Mouse (Mus musculus): ENCODE data around the gene Rasip1. TPM values are rescaled to one million over a fixed set of nuclear protein-coding genes. Genes with fewer than 3 reads are reported as not detected.

The Rasip1 gene
- total RNA-seq (2017) = 0.94 TPM in 1 of 2 replicates, not detected in the other

- no peak for ATAC-seq (replicated peaks in 1 of 2; ENCODE audit: insufficient read depth in 1 of 2, low FRiP score in 2 of 2, low TSS enrichment in 1 of 2, low read depth in 1 of 2, poor library complexity in 2 of 2, severe bottlenecking in 2 of 2)
Observed at GRCm38 (mm10) chr7:45627261-45627660, at the start of gene Rasip1. TSS of gene Rasip1 (plus strand) at chr7:45627488.

DNA sequence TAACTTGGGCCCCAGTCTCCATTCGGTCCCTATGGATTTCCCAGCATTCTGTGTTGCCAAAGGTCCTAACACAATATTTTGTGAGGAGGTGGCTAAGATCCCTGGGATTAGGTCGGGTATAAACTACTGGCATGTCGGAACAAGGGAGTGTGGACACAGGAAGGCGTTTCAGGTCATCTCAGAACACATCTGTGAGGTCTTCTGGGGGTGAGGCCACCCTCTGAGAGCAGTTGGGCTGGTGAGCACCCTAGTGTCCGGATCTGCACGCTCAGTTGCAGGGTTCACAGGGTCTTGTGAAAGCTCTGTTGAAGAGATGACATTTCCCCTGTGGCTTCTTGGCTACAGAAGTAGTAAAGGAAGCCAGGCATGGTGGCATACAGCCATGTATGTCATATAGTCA, 41.4 kb upstream of the Rasip1 start:
- no peak for ATAC-seq (replicated peaks in 1 of 2; ENCODE audit: insufficient read depth in 1 of 2, low FRiP score in 2 of 2, low TSS enrichment in 1 of 2, low read depth in 1 of 2, poor library complexity in 2 of 2, severe bottlenecking in 2 of 2)

- no peak for ATAC-seq (replicated peaks in 1 of 2; ENCODE audit: insufficient read depth in 1 of 2, low FRiP score in 2 of 2, low TSS enrichment in 1 of 2, low read depth in 1 of 2, poor library complexity in 2 of 2, severe bottlenecking in 2 of 2)
Observed at GRCm38 (mm10) chr7:45587631-45588592, 39.4 kb upstream of the Rasip1 start.

DNA sequence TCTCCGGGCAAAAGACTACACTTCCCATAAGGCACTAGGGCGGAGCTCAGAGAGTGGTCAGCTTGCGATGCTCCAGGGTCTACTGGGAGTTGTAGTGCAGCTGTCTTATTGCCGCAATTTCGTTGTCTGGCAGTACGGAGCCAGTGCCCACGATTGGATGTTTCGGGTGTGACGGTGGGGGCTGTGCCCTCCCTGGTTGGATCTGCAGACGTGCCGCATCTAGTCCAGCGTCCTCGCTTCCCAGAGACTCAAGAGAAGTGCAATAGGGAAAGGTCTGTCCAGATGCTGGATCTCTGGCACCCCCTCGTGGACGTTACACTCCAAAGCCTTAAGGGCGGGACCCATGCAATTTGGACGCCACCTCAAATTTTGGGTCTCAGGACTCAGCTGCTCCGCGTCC, 38.1 kb upstream of the Rasip1 start:
- peak; percentile 85 to 89 for ATAC-seq (replicated peaks in 1 of 2; ENCODE audit: insufficient read depth in 1 of 2, low FRiP score in 2 of 2, low TSS enrichment in 1 of 2, low read depth in 1 of 2, poor library complexity in 2 of 2, severe bottlenecking in 2 of 2)

GRCm38 (mm10) chr7:45589898-45590297, 37.4 kb upstream of the Rasip1 start:
- no peak for ATAC-seq (replicated peaks in 1 of 2; ENCODE audit: insufficient read depth in 1 of 2, low FRiP score in 2 of 2, low TSS enrichment in 1 of 2, low read depth in 1 of 2, poor library complexity in 2 of 2, severe bottlenecking in 2 of 2)

DNA sequence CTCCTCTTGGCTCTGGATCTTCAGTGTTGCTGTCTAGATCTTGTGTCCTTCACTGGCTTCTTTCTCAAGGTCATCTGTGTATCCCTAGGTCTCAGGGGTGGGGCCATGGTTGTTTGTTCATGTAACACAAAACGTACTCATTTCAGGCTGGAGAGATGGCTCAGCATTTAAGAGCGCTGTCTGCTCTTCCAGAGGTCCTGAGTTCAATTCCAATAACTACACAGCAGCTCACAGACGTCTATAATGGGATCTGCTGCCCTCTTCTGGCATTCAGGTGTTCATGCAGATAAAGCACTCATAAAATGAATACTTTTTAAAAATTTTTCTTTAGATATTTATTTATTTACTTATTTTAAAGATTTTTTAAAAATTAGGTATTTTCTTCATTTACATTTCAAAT, 36.4 kb upstream of the Rasip1 start:
- ATAC-seq (replicated peaks in 1 of 2; ENCODE audit: insufficient read depth in 1 of 2, low FRiP score in 2 of 2, low TSS enrichment in 1 of 2, low read depth in 1 of 2, poor library complexity in 2 of 2, severe bottlenecking in 2 of 2) = no peak

DNA sequence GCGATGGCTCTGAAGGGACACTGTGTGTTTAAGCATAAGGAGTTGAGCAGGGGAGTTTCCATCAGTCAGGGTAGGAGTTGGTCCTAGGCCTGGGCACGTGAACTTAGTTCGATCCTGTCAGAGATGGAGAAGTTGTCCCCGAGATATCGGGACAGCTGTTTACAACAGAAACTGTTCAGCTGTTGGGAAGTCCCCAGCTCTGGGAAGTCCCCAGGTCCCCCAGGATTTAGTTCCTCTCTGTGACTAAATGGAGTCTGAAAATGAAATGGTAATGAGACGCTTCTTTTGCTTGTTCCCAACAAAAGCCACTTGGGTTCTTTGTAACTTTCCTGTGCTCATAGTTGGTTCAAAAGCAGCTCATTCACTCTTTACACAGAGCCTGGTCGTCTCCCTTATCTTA, 35.4 kb upstream of the Rasip1 start:
- no peak for ATAC-seq (replicated peaks in 1 of 2; ENCODE audit: insufficient read depth in 1 of 2, low FRiP score in 2 of 2, low TSS enrichment in 1 of 2, low read depth in 1 of 2, poor library complexity in 2 of 2, severe bottlenecking in 2 of 2)

- peak; percentile 55 to 65 for ATAC-seq (replicated peaks in 1 of 2; ENCODE audit: insufficient read depth in 1 of 2, low FRiP score in 2 of 2, low TSS enrichment in 1 of 2, low read depth in 1 of 2, poor library complexity in 2 of 2, severe bottlenecking in 2 of 2)
Observed at GRCm38 (mm10) chr7:45593118-45593815, 34.0 kb upstream of the Rasip1 start.

GRCm38 (mm10) chr7:45595176-45595575, 32.1 kb upstream of the Rasip1 start:
- no peak for ATAC-seq (replicated peaks in 1 of 2; ENCODE audit: insufficient read depth in 1 of 2, low FRiP score in 2 of 2, low TSS enrichment in 1 of 2, low read depth in 1 of 2, poor library complexity in 2 of 2, severe bottlenecking in 2 of 2)

GRCm38 (mm10) chr7:45596107-45596506, 31.2 kb upstream of the Rasip1 start:
- no peak for ATAC-seq (replicated peaks in 1 of 2; ENCODE audit: insufficient read depth in 1 of 2, low FRiP score in 2 of 2, low TSS enrichment in 1 of 2, low read depth in 1 of 2, poor library complexity in 2 of 2, severe bottlenecking in 2 of 2)

- no peak for ATAC-seq (replicated peaks in 1 of 2; ENCODE audit: insufficient read depth in 1 of 2, low FRiP score in 2 of 2, low TSS enrichment in 1 of 2, low read depth in 1 of 2, poor library complexity in 2 of 2, severe bottlenecking in 2 of 2)
Observed at GRCm38 (mm10) chr7:45597013-45597412, 30.3 kb upstream of the Rasip1 start.

DNA sequence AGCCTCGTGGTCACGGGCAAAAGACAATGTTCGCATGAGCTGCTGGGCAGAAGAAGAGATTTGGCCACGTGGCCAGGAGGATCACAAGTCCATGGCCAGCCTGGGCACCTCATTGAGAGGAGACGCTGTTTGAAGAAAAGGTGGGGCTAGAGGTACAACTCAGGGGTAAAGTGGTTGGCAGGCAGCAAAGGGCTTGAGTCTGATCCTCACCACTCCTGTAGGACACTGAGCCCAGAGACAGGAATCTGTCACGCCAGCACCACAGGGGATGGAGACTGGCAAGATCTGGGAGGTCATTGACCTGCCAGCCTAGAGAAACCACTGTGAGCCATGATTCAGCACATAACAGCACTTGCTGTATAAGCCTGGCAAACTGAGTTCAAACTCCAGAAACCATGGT, 29.8 kb upstream of the Rasip1 start:
- no peak for ATAC-seq (replicated peaks in 1 of 2; ENCODE audit: insufficient read depth in 1 of 2, low FRiP score in 2 of 2, low TSS enrichment in 1 of 2, low read depth in 1 of 2, poor library complexity in 2 of 2, severe bottlenecking in 2 of 2)

GRCm38 (mm10) chr7:45598960-45599879, 28.1 kb upstream of the Rasip1 start:
- no peak for ATAC-seq (replicated peaks in 1 of 2; ENCODE audit: insufficient read depth in 1 of 2, low FRiP score in 2 of 2, low TSS enrichment in 1 of 2, low read depth in 1 of 2, poor library complexity in 2 of 2, severe bottlenecking in 2 of 2)

- ATAC-seq (replicated peaks in 1 of 2; ENCODE audit: insufficient read depth in 1 of 2, low FRiP score in 2 of 2, low TSS enrichment in 1 of 2, low read depth in 1 of 2, poor library complexity in 2 of 2, severe bottlenecking in 2 of 2) = no peak
Observed at GRCm38 (mm10) chr7:45605704-45606289, 21.5 kb upstream of the Rasip1 start.

DNA sequence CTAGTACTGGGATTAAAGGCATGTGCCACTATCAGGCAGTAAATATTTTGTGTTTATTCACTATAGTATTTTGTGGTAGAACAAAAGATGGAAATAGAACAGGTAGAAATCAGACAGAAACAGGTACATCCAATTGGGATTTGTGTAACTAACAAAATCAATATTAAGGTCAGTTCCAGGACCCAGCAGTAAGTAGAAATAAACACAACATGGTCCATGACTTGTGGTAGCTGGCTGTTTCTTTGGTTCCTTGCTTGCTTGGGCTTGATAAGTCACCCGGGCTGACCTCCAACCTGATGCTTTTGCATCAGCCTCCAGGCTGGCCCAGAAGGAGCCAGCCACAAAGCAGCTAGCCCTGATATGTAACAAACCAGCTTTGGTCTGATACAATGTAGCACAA, 17.8 kb upstream of the Rasip1 start:
- ATAC-seq (replicated peaks in 1 of 2; ENCODE audit: insufficient read depth in 1 of 2, low FRiP score in 2 of 2, low TSS enrichment in 1 of 2, low read depth in 1 of 2, poor library complexity in 2 of 2, severe bottlenecking in 2 of 2) = no peak

- no peak for ATAC-seq (replicated peaks in 1 of 2; ENCODE audit: insufficient read depth in 1 of 2, low FRiP score in 2 of 2, low TSS enrichment in 1 of 2, low read depth in 1 of 2, poor library complexity in 2 of 2, severe bottlenecking in 2 of 2)
Observed at GRCm38 (mm10) chr7:45616277-45616676, 11.0 kb upstream of the Rasip1 start.

DNA sequence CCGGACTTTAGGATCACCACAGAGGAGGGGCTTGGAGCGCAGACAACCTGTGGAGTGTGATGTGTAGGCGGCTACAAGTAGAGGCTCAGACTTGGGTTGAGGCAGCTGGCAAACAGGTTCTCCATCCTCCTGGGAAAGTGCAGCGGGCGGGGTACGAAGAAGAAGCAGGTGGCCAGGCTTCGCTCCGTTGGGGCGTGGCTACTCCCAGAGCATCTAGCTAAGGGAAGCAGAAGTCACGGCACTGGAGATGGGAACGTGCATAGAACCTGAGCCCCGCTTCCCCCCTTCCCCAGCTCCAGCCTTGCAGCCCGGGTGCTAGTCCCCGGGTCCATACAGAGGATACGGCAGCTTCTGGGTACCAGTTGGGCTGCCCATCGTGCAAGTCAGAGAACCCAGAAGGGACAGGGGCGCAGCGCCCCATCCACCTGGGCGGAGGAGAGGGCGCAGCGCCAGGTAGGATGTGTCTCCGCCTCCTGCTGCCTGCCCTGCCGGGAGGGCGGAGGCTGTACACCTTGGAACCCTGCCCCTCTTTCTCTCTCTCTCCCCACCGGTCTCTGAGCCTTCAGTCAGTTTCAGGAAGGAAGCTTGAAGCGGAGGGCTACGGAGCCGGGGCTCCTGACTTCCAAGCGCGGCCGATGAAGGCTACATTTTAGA, 10.1 kb upstream of the Rasip1 start, which contains the start of gene Fut1:
Fut1 (plus strand) TSS at position 248 of the 654 bp plus-strand sequence.
- ATAC-seq (replicated peaks in 1 of 2; ENCODE audit: insufficient read depth in 1 of 2, low FRiP score in 2 of 2, low TSS enrichment in 1 of 2, low read depth in 1 of 2, poor library complexity in 2 of 2, severe bottlenecking in 2 of 2) = peak; percentile 30 to 47; a peak in 2 of 4 replicates

All from hematopoietic stem cell, adult 5-6 weeks (primary cell).